Mouse (Mus musculus) intestine, embryonic 14.5 days (tissue): ENCODE results near the gene Eed. TPM values are rescaled to one million over a fixed set of nuclear protein-coding genes. Genes with fewer than 3 reads are reported as not detected.

Experiments
- ATAC-seq: fragments of 200-750 bp; cut with Nextera tagmentation; replicated peaks from 2 replicates; pipeline ENCODE4 v1.8.0; 2017; ENCODE audit warnings: low read depth, moderate number of reproducible peaks, moderate TSS enrichment, moderate library complexity; ENCODE audit not compliant: low FRiP score, low TSS enrichment
- DNase-seq: peaks from one replicate; pipeline ENCODE4 v3.0.0-alpha.2; 2018; ENCODE audit warnings: low spot score
- H3K27ac ChIP-seq: fragments of 300-500 bp; sonication (generic); 2 replicates; pipeline ENCODE4 v1.5.1; 2014; ENCODE audit warnings: low read depth, mild to moderate bottlenecking, control low read depth
- H3K27me3 ChIP-seq: fragments of 300-500 bp; sonication (generic); replicated peaks from 2 replicates; pipeline ENCODE4 v1.6.1; 2014; ENCODE audit warnings: low read length, control low read depth; ENCODE audit not compliant: control insufficient read depth, insufficient read depth
- H3K36me3 ChIP-seq: fragments of 300-500 bp; sonication (generic); 2 replicates; pipeline ENCODE4 v1.6.1; 2014; ENCODE audit warnings: low read length, control low read depth; ENCODE audit not compliant: control insufficient read depth, insufficient read depth
- H3K4me1 ChIP-seq: fragments of 300-500 bp; sonication (generic); replicated peaks from 2 replicates; pipeline ENCODE4 v1.6.1; 2014; ENCODE audit warnings: low read length, control low read depth, mixed read lengths; ENCODE audit not compliant: control insufficient read depth, insufficient read depth
- H3K4me2 ChIP-seq: fragments of 300-500 bp; sonication (generic); 2 replicates; pipeline ENCODE4 v1.6.1; 2014; ENCODE audit warnings: low read length
- H3K4me3 ChIP-seq: fragments of 300-500 bp; sonication (generic); 2 replicates; pipeline ENCODE4 v1.5.1; 2014; ENCODE audit warnings: low read depth, low read length, control low read depth, mixed read lengths
- H3K9ac ChIP-seq: fragments of 300-500 bp; sonication (generic); 2 replicates; pipeline ENCODE4 v1.6.1; 2014; ENCODE audit warnings: mild to moderate bottlenecking, low read length
- H3K9me3 ChIP-seq: fragments of 300-500 bp; sonication (generic); 2 replicates; pipeline ENCODE4 v1.6.1; 2016; ENCODE audit warnings: low read length, control low read depth; ENCODE audit not compliant: control insufficient read depth
- WGBS: fragments of 180-500 bp; shearing (Covaris S2); extraction: QIAGEN DNeasy Blood & Tissue Kit; methylation state at CpG from one replicate; pipeline ENCODE4 v1.1.7; 2014; 5-methylcytosine and 5-hydroxymethylcytosine counted together
- polyA plus RNA-seq: library from polyadenylated mRNA; unstranded; fragments of >200 nt; fragmentation: Nextera tagmentation; extraction: Ambion mirVana; gene quantifications from 2 replicates; pipeline ENCODE4 v1.2.1, GENCODE M21; 2014

The Eed gene
- polyA plus RNA-seq, 1 experiment from 2014 or later = 71.0 TPM

DNA sequence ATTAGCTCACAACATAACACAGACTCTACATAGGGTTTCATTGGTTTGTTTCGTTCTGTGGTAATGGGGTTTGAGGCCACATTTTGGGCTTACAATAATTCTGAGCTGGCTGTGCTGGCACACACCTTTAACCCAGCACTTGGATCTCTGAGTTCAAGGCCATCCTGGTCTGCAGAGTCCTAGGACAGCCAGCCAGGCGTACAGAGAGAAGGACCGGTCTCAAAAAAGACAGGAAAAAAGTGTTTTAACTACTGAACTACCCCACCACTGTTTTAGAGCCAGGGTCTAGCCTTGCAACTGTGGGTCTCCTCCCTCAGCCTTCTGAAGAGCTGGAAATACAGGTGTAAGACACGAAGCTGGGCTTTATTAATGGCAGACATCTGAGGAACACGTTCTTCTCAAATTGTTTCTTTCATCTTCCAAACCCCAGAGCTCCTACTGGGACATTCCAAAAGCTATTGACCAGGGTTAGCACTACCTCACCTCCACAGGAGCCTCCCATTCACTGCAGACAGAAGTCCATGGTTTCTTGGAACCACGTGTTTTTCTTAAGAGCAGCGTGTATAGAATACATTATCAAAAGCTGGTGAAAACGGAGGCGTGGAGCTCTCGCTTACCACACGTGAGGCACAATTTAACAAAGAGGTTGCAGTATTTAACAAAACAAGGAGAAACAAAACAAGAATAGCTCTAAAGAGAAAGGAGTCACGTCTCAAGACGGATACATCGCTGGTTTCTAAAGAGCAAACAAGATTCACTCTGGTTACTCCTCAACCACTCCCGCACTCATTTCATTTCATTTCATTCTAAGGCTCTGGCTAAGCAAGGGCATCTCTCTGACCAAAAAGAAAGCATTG lies 41.1 kb downstream of the Eed start:
- no peaks in the 10 kb centered on the region for H3K9me3 ChIP-seq
- H3K36me3 ChIP-seq = peaks cover 2% of the 10 kb centered on the region; the same call in 1 of the 2 replicates
- H3K27ac ChIP-seq = no peak overlapping the region
- DNase-seq (no peak), ATAC-seq (no peak)
- H3K4me1 ChIP-seq = peaks cover 7% of the 10 kb centered on the region
- WGBS = 56% methylated on average over 15 of the region's 15 CpGs
- no peaks in the 10 kb centered on the region for H3K27me3 ChIP-seq
- peak overlapping the region; percentile 75 for H3K9ac ChIP-seq
- H3K4me3 ChIP-seq = peak overlapping the region; percentile 88
- peak overlapping the region; percentile 78 for H3K4me2 ChIP-seq

DNA sequence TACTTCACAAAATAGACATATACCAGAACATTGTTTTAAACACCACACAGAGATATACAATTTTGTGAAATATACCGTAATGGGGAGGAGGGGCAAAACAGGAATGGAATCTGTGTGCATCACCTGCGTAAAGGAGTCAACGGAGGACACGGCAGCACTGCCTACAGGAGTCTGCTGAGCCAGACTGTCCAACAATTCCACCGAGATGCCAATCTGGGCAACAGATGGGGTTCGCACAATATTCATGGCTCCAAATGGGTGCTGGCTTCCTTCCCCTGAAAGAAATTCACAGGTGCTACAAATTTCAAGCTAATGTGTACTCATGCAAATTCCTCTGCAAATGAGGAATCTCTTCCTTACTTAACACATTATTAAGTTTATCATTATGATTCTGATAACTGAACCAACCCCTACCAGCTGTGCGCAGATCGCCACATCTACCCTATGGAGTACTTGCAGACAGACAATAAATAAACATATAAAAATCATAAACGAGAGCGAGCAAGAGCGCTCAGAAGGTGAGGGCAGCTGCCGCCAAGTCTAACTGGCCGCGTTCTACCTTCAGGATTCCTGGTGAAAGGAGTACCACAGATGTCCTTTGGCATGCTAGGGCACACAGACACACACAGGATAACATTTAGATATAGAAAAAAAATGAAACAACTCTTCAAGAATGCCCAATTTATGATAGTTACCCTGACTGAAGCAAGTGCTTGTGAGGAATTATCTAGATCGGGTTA lies 57.2 kb downstream of the Eed start:
- Histone ChIP-seq H3K9me3 (no peaks in the 10 kb centered on the region), H3K4me2 (no peak overlapping the region), H3K36me3 (peaks cover 21% of the 10 kb centered on the region), H3K4me3 (no peak overlapping the region), H3K27ac (no peak overlapping the region), H3K4me1 (no peaks in the 10 kb centered on the region), H3K27me3 (no peaks in the 10 kb centered on the region), H3K9ac (no peak overlapping the region)
- WGBS = 94% methylated on average over 15 of the region's 15 CpGs
- no peak for DNase-seq
- no peak for ATAC-seq

DNA sequence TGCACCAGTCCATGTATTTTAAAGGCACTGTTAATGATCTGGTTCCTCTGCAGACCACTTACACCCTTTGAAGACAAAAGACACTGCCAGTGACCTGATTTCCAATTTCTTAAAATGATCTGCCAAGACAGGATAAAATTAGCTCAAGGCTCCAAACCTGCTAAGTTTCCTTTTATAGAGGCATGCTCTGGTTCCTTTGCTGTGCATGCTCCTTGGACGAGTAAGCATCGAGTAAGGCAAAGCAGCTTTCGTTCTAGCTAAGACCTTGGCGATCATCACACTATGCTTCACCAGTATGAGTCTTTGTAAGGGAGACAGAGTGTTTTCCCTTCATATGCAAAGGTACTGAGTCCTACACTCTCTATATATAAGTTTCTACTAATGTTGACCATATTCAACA lies 63.0 kb downstream of the Eed start:
- H3K27ac ChIP-seq = no peak overlapping the region
- H3K27me3 ChIP-seq = no peaks in the 10 kb centered on the region
- no peak overlapping the region for H3K9ac ChIP-seq
- H3K36me3 ChIP-seq = peaks cover 33% of the 10 kb centered on the region
- H3K9me3 ChIP-seq = no peaks in the 10 kb centered on the region
- ATAC-seq = no peak
- 96% methylated on average over 4 of the region's 4 CpGs for WGBS
- H3K4me1 ChIP-seq = no peaks in the 10 kb centered on the region
- no peak overlapping the region for H3K4me2 ChIP-seq
- DNase-seq = no peak
- H3K4me3 ChIP-seq = no peak overlapping the region

GRCm38 (mm10) chr7:89916711-89917110 lies 64.1 kb downstream of the Eed start:
- H3K4me3 ChIP-seq = no peak overlapping the region
- no peak overlapping the region for H3K27ac ChIP-seq
- ATAC-seq = no peak
- no peaks in the 10 kb centered on the region for H3K4me1 ChIP-seq
- no peak for DNase-seq
- peaks cover 33% of the 10 kb centered on the region for H3K36me3 ChIP-seq
- no peaks in the 10 kb centered on the region for H3K9me3 ChIP-seq
- no peaks in the 10 kb centered on the region for H3K27me3 ChIP-seq
- no peak overlapping the region for H3K9ac ChIP-seq
- no peak overlapping the region for H3K4me2 ChIP-seq
- 96% methylated on average over 5 of the region's 5 CpGs for WGBS

DNA sequence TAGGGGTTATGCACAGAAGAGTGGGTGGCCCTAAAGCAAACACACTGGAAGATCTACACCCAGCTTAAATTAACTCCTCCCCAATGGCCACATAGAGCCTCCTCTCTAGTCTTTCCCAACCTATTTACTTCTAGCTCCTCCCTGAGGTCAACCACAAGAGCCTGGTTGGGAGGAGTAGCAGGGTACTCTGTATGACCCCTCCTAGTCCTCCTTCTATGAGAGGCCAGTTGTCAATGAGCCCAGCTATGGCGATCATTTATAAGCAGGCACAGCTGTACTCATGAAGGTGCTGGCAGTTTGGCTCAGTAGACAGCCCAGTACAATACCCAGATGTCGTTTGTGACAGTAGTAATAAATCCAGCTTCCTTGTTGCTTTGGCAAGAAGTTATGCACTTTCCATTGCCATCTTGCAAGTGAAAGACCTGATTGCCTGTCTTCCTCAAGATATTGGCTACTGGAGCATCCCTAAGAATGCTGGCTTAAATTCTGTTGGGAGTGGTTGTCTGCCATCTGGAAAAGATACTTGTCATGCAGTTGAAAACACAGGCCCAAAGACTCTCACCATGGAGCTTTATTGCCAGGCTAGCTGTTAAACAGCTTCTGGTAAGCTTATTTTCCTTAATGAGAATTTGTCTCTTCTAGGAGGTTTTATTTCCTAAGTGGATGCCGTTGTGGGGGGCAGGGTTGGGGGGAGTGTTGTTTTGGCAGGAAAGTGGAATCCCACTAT lies 67.2 kb downstream of the Eed start:
- DNase-seq (no peak), ATAC-seq (no peak)
- Histone ChIP-seq H3K9ac (no peak overlapping the region), H3K9me3 (no peaks in the 10 kb centered on the region), H3K4me2 (no peak overlapping the region), H3K4me1 (no peaks in the 10 kb centered on the region), H3K27me3 (no peaks in the 10 kb centered on the region), H3K4me3 (no peak overlapping the region), H3K36me3 (peaks cover 19% of the 10 kb centered on the region; the same call in 1 of the 2 replicates), H3K27ac (no peak overlapping the region)
- 80% methylated on average over 3 of the region's 3 CpGs for WGBS

- Histone ChIP-seq H3K4me3 (no peak overlapping the region), H3K27me3 (no peaks in the 10 kb centered on the region), H3K27ac (no peak overlapping the region), H3K4me1 (no peaks in the 10 kb centered on the region), H3K9me3 (no peaks in the 10 kb centered on the region), H3K9ac (no peak overlapping the region), H3K4me2 (no peak overlapping the region), H3K36me3 (peaks cover 16% of the 10 kb centered on the region; the same call in 1 of the 2 replicates)
- ATAC-seq (no peak), DNase-seq (no peak)
- WGBS = 88% methylated on average over 3 of the region's 3 CpGs
These were observed 68.4 kb downstream of the Eed start for GRCm38 (mm10) chr7:89912356-89912755.

DNA sequence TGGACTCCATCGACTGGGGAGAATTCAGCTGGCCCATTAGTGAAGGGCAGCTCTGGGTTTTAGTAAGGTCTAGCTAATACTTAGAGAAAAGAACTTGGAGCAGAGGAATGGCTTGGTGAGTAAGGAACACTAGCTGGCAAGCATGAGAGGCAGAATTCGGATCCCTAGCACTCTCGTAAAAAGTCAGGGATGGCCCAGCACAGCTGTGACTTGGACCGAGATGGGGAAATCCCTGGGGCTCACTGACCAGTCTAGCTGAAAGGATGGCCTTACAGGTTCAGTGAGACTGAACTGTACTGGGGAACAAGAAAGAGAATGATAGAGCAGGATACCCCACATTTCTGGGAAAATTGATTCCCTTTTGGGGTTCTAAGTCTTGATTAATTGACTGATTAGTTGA lies 71.1 kb downstream of the Eed start:
- Histone ChIP-seq H3K9me3 (no peaks in the 10 kb centered on the region), H3K4me1 (no peaks in the 10 kb centered on the region), H3K36me3 (no peaks in the 10 kb centered on the region), H3K4me3 (no peak overlapping the region), H3K9ac (no peak overlapping the region), H3K27ac (no peak overlapping the region), H3K4me2 (no peak overlapping the region), H3K27me3 (no peaks in the 10 kb centered on the region)
- WGBS = 79% methylated on average over 4 of the region's 4 CpGs
- ATAC-seq (no peak), DNase-seq (no peak)

DNA sequence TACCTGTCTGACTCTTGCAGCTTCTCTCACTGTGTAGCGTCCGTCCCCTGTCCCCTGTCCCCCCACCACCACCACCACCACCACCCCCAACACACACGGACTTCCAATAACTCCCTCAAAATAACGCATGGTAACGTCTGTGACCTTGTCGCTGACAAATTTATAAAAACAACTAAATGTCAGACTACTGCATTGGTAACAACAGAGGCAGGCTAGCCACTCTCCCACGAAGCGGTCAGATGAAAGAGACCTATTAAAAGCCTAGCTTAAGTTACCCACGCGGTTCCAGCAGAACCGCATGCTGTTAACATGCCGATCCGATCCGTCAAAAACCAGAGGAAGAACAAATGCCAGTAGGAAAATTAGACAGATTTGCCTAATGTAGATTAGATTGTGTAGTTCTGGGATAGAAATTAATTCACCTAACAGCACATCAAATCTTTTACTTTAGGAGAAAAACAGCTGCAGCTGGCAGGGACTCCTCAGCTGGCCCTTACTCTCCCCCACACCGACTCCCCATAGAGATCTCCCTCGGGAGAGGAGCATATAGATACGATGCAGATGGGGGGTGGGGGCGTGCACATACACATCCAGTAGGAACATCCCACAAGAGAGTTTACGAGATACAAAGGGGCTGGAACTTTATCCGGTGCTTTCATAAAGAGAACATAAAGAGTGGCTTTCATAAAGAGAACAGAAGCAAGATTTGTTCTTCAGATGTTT lies 71.7 kb downstream of the Eed start:
- Histone ChIP-seq H3K36me3 (no peaks in the 10 kb centered on the region), H3K27ac (no peak overlapping the region), H3K4me1 (no peaks in the 10 kb centered on the region), H3K9me3 (no peaks in the 10 kb centered on the region), H3K27me3 (no peaks in the 10 kb centered on the region), H3K4me2 (no peak overlapping the region), H3K9ac (no peak overlapping the region), H3K4me3 (no peak overlapping the region)
- ATAC-seq (no peak), DNase-seq (no peak)
- WGBS = 75% methylated on average over 20 of the region's 20 CpGs
